Mouse (Mus musculus): ENCODE measurements at regions not wholly inside any gene's neighbourhood (a gene's known extent, or its start where the extent isn't known, plus 50 kb on each side); places are given as distances from the start of the nearest gene placed in this dataset.

DNA sequence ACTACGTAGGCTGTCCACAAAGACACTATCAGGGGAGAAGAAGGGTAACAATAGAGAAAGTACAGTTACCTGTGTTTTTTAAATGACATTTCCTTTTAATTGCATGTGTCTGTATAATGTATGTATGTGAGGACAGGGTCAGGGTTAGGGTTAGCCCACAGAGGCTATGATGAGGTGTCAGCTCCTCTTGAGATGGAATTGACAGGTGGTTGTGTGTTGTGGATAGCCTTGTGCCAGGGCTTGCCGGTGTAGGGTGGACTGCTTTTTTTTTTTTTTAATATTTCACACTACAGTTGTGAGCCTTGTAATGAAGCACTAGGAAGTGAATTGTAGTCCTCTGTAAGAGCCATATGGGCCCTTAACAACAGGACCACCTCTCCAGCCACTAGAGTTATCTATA, 105.7 kb upstream of the Ankrd1 start:
- no peak for TF ChIP-seq CTCF (IDR thresholded peaks at IDR 0.05; ENCODE audit: low read depth, low read length)
- TF ChIP-seq GATA1 (IDR thresholded peaks at IDR 0.05; ENCODE audit: borderline replicate concordance, low read length), result no peak

All from G1E (cell line).